Mouse (Mus musculus): Measurements from ENCODE around the gene Lrp10.

Lrp10 gene

DNA sequence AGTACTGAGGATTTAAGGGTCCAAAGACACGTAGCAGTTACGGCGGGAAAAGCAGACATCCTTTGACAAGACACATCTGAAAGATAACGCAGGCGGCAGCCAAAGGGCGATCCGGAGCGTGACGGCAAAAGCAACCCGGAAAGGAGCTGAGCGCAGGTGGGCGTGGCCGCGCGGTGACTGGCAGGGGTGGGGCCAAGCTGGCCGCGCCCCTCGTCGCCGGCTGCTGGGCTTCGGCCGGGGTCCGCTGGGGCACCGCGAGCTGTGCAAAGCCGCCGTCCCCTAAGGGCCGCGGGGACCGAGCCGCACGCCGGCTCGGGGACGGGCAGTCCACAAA, at the start of gene Lrp10:
Gene Lrp10, plus strand, starts transcription at position 179 of the 334 bp plus-strand sequence.
- DNase-seq = peak; percentile 87

DNA sequence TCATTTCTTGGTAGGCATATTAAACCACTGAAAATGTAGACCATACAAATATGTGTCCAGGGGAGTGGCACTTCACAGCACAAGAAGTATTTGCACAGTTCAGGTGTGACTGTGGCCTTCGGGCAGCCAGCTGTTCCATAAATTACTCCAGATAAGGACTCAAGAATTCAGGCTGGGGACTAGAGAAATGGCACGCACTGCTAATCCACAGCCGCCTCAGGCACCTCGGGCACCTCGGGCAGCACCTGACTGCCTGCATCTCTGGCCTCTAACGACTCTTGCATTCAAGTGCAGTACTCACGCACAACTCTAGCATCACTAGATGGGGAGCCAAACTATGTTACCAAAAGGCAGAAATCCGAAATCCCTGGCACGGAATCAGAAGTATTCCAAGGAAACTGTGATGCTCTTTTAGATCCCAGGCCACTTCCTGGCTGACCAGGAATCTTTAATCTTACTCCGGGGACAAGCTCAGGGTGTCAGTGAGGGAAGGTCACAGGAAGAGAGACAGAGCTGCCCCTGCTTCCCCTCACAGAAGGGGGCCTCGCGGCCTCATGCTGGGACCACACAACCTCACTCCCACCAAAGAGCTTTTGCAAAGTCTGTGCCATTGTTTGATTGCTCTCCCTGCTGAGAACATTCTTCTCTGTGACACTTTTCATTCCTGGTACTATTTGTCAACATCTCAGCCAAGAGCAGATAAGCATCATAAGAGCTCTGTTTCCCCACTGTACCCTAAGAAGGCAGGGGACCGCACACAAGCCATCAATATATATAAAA, 48.5 kb upstream of the Lrp10 start:
- DNase-seq = no peak

DNA sequence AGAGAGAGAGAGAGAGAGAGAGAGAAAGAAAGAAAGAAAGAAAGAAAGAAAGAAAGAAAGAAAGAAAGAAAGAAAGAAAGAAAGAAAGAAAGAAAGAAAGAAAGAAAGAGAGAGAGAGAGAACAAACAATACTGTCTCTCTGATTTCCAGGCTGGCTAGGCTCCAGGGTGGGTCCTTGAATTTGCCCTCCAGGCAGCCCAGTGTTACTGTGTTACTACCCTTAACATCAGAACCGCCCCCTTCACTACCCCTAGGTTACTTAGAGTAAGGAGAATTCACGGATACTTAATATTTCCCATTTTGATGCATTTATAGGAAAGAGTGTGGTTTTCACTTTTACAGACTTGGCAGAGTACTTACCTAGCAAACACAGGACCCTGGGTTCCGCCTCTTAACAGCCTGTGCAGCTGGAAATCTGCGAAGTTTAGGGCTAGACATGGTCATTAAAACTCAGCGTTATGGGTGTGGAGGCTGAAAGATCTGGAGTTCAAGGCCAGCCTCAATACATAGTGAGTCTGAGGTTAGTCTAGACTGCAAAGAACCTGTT, 47.6 kb upstream of the Lrp10 start:
- no peak for DNase-seq

DNA sequence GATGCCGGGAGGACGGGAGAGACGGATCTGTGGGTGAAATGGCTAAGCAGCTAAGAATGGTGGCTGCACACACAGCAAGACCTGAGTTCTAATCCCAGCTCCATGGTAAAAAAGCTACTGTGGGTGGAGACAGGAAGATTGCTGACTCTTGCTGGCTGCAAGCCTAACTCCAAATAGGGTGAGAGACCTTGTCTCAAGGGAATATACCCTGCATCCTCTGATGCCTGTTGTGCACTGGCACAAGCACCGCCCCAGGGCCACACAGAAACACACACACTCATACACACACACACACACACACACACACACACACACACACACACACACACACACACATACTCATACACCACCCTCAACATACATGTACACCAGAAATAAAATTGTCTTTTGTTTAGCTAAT, 47.1 kb upstream of the Lrp10 start:
- no peak for DNase-seq

DNA sequence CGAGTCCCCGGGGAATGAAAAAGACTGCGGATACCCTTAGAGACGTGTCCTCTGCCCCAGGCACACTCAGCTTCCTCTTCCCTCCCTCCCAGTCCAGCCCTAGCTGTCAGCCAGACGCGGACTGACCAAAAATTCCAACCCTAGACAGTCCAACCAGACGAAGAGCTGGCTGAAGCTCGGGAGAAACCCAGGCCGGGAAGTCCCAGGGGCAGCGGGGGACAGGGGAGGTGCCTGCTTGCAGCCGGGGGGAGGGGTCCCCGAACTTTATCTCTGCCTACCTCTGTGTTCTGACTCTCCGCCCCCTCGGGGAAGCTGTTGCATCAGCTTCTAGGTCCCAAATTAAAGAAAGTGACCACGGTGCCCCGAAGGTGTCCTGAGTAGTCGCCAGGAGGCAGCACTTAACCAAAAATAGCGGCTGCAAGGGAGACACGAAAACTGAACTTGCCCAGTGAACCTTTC, 46.3 kb upstream of the Lrp10 start, which contains the start of gene Slc7a7:
Gene Slc7a7, minus strand, starts transcription at position 158 of the 459 bp plus-strand sequence.
- no peak for DNase-seq

DNA sequence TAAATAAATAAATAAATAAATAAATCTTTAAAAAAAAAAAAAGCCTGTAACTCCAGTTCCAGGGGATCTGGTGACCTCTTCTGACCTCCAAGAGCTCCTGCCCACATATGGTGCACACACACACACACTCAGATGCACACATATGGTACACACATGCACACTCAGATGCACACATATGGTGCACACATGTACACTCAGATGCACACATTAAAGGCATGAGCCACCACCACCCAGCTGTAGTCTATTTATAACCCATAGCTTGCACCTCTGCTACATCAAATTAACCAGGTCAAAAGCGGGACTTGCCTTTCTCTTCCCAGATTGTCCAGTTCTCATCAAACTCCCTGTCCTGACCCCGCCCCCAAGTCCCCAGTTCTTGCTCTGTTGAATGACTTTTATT, 42.9 kb upstream of the Lrp10 start:
- DNase-seq = no peak

DNA sequence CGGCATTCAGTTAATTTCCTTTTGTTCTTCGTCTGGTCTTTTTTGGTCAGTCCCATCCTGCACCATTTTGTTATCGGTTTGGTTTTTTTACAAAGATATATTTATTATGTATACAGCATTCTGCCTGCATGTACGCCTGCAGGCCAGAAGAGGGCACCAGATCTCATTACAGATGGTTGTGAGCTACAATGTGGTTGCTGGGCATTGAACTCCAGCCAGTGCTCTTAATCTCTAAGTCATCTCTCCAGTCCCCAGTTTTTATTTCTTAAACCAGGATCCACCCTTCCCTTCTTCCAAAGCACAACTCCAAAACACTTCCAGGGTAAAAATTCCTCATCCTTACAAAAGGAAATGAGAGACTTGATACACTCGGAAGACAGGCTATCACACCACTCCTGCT, 40.5 kb upstream of the Lrp10 start:
- DNase-seq = no peak

DNA sequence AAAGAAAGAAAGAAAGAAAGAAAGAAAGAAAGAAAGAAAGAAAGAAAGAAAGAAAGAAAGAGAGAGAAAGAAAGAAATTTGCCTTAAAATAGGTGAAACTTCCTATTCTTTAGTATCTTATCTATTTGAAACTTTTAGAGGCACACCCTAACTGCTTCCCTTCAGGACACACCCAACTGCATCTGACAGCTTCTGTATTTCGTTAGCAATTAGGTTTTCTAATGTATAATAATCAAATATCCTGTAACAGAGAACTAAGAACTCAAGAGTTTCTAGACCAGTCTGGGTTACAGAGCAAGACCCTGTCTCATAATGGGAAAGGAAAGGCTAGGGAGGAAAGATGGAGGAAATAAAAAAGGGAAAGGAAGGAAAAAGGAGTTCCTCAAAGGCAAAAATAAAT, 39.3 kb upstream of the Lrp10 start:
- no peak for DNase-seq

DNA sequence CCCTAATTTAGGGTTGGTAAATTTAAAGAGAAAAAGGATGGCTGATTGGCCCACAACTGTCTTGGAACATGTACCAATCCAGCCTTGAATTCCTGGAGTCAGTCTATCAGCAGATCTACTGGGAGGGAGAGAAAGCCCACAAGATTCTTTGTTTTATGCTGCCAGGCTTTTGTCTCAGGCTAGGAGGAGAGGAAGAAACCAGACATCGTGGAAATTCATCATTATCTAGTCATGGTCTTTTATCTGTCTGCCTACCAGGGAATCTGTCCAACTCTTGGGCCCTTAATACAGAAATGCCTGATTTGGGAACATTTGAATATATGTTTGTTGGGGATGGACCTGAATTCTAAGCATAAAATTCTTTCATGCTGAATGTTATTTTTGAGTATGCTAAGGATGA, 38.4 kb upstream of the Lrp10 start:
- no peak for DNase-seq

DNA sequence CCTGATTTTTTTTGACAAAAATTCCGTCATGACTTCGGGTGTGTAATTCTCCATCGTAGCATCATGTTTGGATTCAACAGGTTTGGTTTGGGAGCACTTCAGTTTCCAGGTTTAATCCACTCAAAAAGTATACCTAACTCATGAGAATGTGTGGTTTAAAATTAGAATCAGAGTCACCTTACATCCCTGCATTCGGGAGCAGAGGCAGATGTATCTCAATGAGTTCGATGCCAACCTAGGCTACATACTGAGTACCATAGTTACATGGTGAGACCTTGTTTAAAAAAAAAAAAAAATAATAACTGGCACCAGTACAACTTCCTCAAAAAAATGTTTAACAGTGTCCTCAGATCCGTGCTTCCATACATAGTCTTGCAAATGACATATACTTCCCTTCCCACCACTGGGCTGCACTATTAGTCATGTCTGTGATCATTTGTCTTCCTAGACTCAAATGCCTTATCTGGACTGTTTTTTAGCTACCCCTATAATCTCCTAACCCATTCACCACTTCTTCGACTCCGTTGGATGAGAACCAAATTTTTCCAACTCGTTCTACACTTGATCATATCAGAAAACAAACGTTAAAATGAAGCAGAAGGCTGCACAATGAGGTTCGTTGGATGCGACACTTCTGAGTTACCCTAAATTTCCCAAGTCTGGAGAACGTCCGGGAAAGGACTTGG, 37.8 kb upstream of the Lrp10 start:
- DNase-seq = no peak

DNA sequence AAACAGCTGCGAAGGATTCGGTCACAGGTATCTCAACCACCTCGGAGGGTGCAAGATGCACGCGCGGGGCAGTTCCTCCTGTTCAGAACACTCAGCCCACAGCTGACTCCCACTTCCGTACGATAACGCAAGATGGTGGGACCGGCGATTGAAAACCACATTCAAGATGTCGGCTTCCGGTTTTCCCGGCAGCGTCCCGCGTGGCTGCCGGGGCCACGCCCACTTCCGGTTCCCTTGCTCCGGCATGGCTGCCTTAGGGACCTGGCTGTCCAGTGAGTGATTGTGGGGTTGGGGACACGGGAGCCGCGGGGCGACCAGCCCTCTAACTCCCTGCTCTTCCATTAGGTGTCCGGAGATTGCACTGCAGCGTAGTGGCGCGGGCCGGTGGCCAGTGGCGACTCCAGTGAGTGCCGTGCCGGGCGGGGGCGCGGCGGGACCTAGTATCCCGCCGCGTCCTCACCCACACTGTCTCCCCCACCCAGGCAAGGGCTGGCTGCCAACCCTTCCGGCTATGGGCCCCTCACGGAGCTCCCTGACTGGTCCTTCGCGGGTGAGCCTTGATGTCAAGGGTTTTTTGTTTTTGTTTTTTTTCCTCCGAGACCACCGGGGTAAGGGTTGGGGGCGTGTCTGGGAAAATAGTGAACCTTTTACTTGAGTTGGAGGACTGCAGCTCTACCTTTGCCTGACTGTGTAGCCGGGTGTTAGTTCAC, 37.1 kb upstream of the Lrp10 start, which contains the start of gene Mrpl52:
Gene Mrpl52, plus strand, starts transcription at position 221 of the 710 bp plus-strand sequence.
- DNase-seq = peak; percentile 92

DNA sequence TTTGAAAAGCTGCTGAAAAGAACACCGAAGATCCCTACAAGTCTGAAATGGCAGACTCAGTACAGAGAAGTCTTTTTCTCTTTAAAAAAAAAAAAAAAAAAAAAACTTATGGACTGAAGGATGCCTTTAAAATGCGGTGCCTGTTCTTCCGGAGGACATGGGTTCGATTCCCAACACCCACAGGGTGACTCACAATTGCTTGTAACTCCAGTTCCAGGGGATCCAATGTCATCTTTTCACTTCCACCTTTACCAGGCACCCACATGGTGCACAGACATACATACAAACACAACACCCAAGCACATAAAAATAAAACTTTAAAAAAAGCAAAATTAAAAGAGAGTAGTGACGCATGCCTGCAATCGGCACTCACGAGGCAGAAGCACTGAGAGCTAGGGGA, 36.2 kb upstream of the Lrp10 start:
- no peak for DNase-seq

DNA sequence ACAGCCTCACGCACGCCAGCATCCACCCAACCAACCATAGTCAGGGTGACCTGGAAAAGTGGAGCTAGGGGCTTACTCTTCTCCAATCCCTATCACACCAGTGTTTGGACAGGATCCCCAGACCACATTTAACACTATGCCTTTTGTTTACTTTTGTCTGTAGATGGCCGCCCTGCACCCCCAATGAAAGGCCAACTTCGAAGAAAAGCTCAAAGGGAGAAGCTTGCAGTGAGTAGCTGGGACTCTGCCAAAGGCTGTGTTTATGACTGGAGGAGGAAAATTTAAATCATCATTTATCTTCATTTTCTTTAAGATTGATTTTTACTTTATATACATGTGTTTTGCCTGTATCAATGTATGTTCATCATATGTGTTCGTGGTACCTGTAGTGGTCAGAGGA, 35.5 kb upstream of the Lrp10 start:
- DNase-seq = no peak

DNA sequence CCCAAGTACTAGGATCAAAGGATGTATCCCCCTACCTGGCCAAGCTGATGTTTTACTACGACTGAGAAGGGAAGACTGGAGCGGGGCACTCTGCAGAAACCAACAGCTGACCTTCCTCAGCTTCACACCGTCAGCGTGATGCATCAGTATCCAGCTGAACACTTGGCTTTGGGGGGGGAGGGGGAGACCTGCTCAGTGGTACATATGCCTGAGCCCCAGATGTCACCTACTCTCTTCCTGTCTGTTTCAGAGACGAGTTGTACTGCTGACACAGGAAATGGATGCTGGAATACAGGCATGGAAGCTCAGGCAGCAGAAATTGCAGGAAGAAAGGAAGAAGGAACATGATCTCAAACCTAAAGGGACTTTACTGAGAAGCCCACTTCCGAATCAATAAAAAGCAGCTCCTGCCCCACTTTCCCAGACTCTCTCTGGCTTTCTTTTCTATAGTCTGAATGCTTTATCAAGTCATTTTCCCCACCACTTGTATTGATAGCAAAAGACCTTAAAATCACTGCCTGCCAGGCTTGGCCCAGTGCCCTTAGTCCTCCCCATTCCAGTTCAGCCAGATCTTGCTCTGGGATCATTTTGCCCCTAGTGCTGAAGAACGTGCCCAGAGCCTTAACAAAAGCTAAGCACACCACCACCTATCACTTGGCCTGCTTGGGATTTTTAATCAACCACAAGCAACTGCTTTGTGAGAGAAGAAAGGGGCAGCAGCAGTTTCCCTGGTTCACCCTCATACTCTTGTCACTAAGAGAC, 34.4 kb upstream of the Lrp10 start:
- no peak for DNase-seq

DNA sequence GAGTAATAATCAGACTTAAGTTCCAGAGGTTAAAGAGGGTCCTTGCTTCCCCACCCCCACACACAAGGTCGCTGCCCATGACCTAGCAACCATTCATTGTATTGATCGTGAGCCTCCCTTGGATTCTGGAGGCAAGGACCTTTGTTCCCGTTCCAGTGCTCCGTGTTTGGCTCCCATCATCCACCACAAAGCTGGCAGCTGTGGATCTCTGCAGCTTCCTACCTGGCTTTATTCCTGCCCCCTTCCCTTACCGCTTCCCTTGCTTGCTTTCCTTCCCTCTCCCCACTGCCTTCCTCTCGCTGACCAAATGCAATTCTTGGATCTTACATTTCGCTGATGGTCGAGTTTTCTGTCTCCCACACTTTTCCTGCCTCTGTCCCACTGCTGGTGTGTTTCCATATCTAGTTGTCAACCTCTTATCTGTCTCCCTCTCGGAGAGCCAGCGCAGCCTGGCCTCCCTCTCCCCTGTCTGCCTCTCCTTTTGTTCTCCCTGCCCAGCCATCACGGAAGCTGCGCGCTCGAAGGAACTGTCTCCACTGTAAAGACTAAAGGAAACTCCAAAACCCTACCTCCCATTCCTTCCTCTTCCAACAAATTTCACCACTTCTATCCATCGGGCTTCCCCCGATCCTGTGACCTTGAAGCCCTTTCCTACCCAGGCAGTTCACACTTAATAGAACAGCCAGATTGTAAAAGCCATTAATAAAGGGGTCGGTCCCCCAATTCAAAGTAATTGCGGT, 33.4 kb upstream of the Lrp10 start:
- no peak for DNase-seq

DNA sequence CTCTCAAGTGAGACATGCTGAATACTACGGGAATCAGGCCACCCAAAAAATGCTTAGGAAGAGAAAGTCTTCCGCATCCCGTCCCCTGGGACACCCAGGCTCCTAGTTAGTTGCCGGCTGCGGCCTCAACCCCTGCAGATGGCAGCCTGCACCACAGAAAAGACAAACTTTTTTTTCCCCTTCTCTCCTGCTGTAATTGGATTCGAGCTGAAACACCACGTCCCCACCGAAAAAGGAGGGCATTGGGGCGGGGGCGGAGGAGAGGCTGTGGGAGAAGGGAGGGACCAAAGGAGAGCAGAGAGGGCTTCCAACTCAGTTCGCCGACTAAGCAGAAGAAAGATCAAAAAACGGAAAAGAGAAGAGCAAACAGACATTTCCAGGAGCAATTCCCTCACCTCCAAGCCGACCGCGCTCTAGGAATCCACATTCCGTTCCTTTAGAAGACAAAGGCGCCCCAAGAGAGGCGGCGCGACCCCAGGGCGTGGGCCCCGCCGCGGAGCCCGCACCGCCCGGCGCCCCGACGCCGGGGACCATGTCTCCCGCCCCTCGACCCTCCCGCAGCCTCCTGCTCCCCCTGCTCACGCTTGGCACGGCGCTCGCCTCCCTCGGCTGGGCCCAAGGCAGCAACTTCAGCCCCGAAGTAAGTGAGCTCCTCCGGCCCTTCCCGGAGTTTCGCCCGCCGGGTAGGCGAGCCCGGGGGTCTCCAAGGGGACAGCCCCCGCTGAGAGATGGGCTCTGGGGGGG, 32.4 kb upstream of the Lrp10 start, which contains the start of gene Mmp14:
Gene Mmp14, plus strand, starts transcription at position 279 of the 744 bp plus-strand sequence.
- DNase-seq = peak; percentile 44

DNA sequence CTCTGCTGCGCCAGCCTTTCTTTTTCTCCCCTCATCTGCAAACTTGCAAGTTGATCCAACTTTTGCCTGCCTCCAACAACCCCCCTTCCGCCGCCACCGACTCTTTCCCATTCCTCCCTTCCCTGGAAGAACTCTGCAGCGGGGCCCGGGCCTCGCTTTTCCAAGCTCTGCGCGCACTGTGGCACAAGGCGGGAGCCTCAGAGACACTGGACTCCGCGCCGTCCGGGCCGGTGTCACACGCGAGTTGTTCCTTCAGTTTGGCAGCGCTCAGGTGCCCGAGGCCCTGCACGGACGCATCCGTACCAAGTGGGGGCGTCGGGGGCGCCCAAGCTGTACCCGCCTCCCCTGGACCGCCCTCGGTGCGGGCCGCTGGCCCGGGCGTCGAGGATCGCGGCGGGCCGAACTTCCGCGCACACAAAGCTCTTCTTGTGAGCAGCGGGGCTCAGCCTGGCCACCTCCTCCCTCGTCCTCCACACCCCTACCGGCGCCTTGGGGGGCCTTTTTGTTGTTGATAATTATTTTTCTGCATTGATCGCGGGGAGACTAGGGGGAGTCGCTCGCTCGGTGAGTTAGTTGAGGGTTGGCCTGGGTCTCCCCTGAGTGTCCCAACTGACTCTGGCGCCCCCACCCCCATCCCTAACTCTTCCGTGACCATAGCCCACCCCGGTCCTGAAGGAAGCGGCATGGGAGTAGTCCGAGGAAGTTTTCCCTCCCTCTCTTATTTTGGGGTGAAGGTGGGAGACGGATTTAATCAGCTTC, 31.7 kb upstream of the Lrp10 start:
- DNase-seq = no peak

DNA sequence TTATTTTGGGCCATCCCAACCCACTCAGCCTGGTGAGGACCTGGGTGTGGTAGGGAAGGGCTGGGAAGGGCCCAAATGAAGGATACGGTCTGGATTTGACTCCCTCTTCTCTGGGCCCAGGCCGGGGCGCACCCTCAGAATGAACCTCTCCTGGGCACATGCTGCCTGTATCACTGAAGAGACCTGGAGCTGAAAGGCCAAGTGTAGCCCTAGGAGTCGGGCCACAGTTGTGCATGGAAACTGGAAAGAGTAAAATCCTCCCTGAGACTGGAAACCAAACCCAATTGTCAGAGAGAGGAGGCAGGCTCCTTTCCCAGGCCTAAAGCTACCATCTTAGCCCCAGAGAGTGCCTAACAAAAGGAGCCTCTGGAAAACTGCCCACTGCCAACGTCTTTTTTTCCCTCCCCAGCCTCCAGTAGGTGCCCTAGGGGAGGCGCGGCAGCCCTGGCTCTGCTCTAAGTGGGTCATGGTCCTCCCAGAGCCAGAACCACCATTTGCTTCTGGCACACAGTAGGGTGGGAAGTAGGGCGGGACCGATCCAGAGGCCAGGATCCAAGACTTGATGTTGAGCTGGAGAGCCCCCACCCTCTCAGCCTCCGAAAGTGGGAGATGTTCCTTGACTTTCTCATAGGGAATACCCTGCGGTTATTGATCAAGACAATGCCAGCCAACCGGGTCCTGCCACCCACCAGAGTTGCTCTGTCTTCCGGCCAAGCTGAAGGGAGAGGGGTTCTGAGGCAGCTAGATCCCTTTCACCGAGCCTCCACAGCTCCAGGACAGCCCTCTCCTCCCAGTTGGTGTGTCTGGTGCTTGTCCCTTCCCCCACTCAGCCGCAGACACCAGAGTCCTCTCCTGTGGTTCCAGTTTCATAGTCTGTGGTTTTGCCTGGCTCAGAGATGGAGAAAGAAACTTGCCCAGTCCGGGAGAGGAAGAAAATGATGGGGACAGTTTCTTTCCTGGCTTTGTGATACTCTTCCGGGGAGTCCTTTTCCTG, 30.8 kb upstream of the Lrp10 start:
- DNase-seq = no peak

DNA sequence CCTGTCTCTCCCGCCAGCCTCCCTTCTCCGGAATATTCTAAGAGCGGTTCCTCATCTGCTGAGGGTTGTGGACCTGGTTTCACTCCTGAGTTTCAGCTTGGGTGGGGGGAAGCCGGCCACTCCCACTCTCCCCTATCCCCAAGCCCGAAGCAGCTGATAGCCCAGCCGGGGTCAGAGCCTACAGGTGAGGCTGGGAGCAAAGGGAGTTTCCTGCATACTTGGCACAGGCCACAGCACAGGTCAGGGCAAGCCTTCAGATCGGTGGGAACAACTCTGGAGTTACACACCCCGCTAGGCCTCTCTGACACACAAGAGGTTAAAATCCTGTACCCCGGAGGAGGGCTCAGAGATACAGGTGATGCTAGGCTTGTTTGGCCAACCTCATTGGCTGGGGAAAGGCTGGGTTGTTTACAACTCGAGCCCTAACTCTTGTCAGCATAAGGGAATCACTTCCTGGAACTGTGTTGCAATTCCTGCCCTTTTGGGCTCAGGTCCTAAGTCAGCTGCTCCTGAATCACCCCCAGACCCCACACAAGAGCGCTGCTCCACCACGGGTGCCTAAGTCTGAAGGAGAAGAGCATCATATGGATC, 29.9 kb upstream of the Lrp10 start:
- DNase-seq = no peak
